Mouse (Mus musculus) thymus, adult 2 months (tissue): ENCODE results near the gene Pcdh15. TPM values are rescaled to one million over a fixed set of nuclear protein-coding genes. Genes with fewer than 3 reads are reported as not detected.

Experiments
- DNase-seq: peaks from one replicate; pipeline ENCODE4 v3.0.0; 2021
- H3K27ac ChIP-seq: fragments of 200-500 bp; 2 replicates; pipeline ENCODE4 v1.5.1; 2012; ENCODE audit warnings: low read length, control low read depth; ENCODE audit not compliant: control insufficient read depth, insufficient read depth
- H3K27me3 ChIP-seq: fragments of 200-500 bp; 2 replicates; pipeline ENCODE4 v1.6.1; 2012; ENCODE audit warnings: mild to moderate bottlenecking, low read length, moderate library complexity, mixed read lengths; ENCODE audit not compliant: control insufficient read depth, insufficient read depth
- H3K36me3 ChIP-seq: fragments of 200-500 bp; 2 replicates; pipeline ENCODE4 v1.6.1; 2012; ENCODE audit warnings: mild to moderate bottlenecking, low read length, moderate library complexity; ENCODE audit not compliant: control insufficient read depth, insufficient read depth
- H3K4me1 ChIP-seq: fragments of 200-500 bp; replicated peaks from 2 replicates; pipeline ENCODE4 v1.6.1; 2012; ENCODE audit warnings: low read length; ENCODE audit not compliant: control insufficient read depth, insufficient read depth
- H3K4me3 ChIP-seq: fragments of 200-500 bp; 2 replicates; pipeline ENCODE4 v1.5.1; 2012; ENCODE audit warnings: mild to moderate bottlenecking, low read length, control low read depth, moderate library complexity; ENCODE audit not compliant: control insufficient read depth, insufficient read depth
- CTCF ChIP-seq: fragments of 200-500 bp; IDR thresholded peaks from 2 replicates; pipeline ENCODE4 v1.5.1; 2012; ENCODE audit warnings: mild to moderate bottlenecking, control low read depth, low read length, moderate library complexity, borderline replicate concordance; ENCODE audit not compliant: control insufficient read depth, poor library complexity, insufficient read depth; ENCODE audit errors: extremely low read depth
- POLR2A ChIP-seq: fragments of 200-500 bp; IDR thresholded peaks from 2 replicates; pipeline ENCODE4 v1.6.1; 2012; ENCODE audit warnings: mild to moderate bottlenecking, low read length, control low read depth, moderate library complexity; ENCODE audit not compliant: control insufficient read depth, poor library complexity, insufficient read depth; ENCODE audit errors: extremely low read depth
- WGBS: fragments of 180-500 bp; shearing (Covaris S2); methylation state at CpG from one replicate; pipeline ENCODE4 v1.1.7; 2018; 5-methylcytosine and 5-hydroxymethylcytosine counted together
- polyA plus RNA-seq: library from polyadenylated mRNA; depleted of rRNA; stranded (reverse); fragments of >200 nt; gene quantifications from 2 replicates; pipeline ENCODE4 v1.2.3, GENCODE M21; 2012

Gene Pcdh15
- polyA plus RNA-seq, 1 experiment: 0.51 TPM

GRCm38 (mm10) chr10:74181921-74182320, 1082.8 kb downstream of the Pcdh15 start:
- no peak for DNase-seq
- no peaks in the 10 kb centered on the region for H3K27me3 ChIP-seq
- H3K36me3 ChIP-seq: no peaks in the 10 kb centered on the region
- no peaks in the 10 kb centered on the region for H3K4me1 ChIP-seq
- no peak overlapping the region for H3K4me3 ChIP-seq
- 72% methylated on average over 3 of the region's 3 CpGs for WGBS
- TF ChIP-seq CTCF (no peak), POLR2A (no peak)
- H3K27ac ChIP-seq: no peak overlapping the region

GRCm38 (mm10) chr10:74203650-74204049, 1104.5 kb downstream of the Pcdh15 start:
- no peak overlapping the region for H3K27ac ChIP-seq
- TF ChIP-seq POLR2A (no peak), CTCF (no peak)
- no peaks in the 10 kb centered on the region for H3K4me1 ChIP-seq
- no peaks in the 10 kb centered on the region for H3K36me3 ChIP-seq
- no peaks in the 10 kb centered on the region for H3K27me3 ChIP-seq
- H3K4me3 ChIP-seq: no peak overlapping the region
- no peak for DNase-seq

GRCm38 (mm10) chr10:74217268-74217667, 1118.1 kb downstream of the Pcdh15 start:
- H3K4me3 ChIP-seq: no peak overlapping the region

GRCm38 (mm10) chr10:74220439-74220838, 1121.3 kb downstream of the Pcdh15 start:
- Histone ChIP-seq H3K27ac (no peak overlapping the region), H3K4me3 (no peak overlapping the region), H3K36me3 (no peaks in the 10 kb centered on the region), H3K4me1 (no peaks in the 10 kb centered on the region), H3K27me3 (no peaks in the 10 kb centered on the region)
- no peak for DNase-seq
- WGBS: 84% methylated on average over 2 of the region's 2 CpGs
- TF ChIP-seq CTCF (no peak), POLR2A (no peak)

More at GRCm38 (mm10) chr10:74217268-74217667, 1118.1 kb downstream of the Pcdh15 start:
- WGBS: 49% methylated on average over 1 of the region's 1 CpGs
- TF ChIP-seq POLR2A (no peak), CTCF (no peak)
- Histone ChIP-seq H3K36me3 (no peaks in the 10 kb centered on the region), H3K4me1 (no peaks in the 10 kb centered on the region), H3K27ac (no peak overlapping the region), H3K27me3 (no peaks in the 10 kb centered on the region)
- no peak for DNase-seq

- H3K36me3 ChIP-seq: no peaks in the 10 kb centered on the region
- TF ChIP-seq CTCF: no peak
- TF ChIP-seq POLR2A: no peak
- no peaks in the 10 kb centered on the region for H3K4me1 ChIP-seq
- no peaks in the 10 kb centered on the region for H3K27me3 ChIP-seq
- WGBS: 90% methylated on average over 15 of the region's 15 CpGs
- no peak overlapping the region for H3K4me3 ChIP-seq
- no peak for DNase-seq
- H3K27ac ChIP-seq: no peak overlapping the region
These were observed 1158.7 kb downstream of the Pcdh15 start for GRCm38 (mm10) chr10:74257716-74258446.

- no peak for TF ChIP-seq CTCF
- TF ChIP-seq POLR2A: no peak
- H3K4me1 ChIP-seq: no peaks in the 10 kb centered on the region
These were observed 1159.5 kb downstream of the Pcdh15 start for GRCm38 (mm10) chr10:74258639-74259038.

GRCm38 (mm10) chr10:74269637-74270269, 1170.6 kb downstream of the Pcdh15 start:
- 81% methylated on average over 6 of the region's 6 CpGs for WGBS
- no peaks in the 10 kb centered on the region for H3K27me3 ChIP-seq
- no peak overlapping the region for H3K27ac ChIP-seq
- H3K4me3 ChIP-seq: no peak overlapping the region
- TF ChIP-seq POLR2A: no peak
- TF ChIP-seq CTCF: no peak
- DNase-seq: no peak
- H3K36me3 ChIP-seq: no peaks in the 10 kb centered on the region
- H3K4me1 ChIP-seq: no peaks in the 10 kb centered on the region

More at GRCm38 (mm10) chr10:74258639-74259038, 1159.5 kb downstream of the Pcdh15 start:
- H3K27me3 ChIP-seq: no peaks in the 10 kb centered on the region
- no peaks in the 10 kb centered on the region for H3K36me3 ChIP-seq
- no peak overlapping the region for H3K4me3 ChIP-seq
- no peak overlapping the region for H3K27ac ChIP-seq
- no peak for DNase-seq
